Mouse (Mus musculus): Measurements from ENCODE around the gene Camsap2.

The Camsap2 gene

GRCm38 (mm10) chr1:136344281-136344680 lies 1.6 kb downstream of the Camsap2 start:
- in situ Hi-C loops (cut with MboI, MseI): no loop called here

- in situ Hi-C loops (cut with MboI, MseI): no loop called here
Measured at GRCm38 (mm10) chr1:136343727-136344126, 2.2 kb downstream of the Camsap2 start.

- in situ Hi-C loops (cut with MboI, MseI): no loop called here
Measured at GRCm38 (mm10) chr1:136340541-136340940, 5.4 kb downstream of the Camsap2 start.

GRCm38 (mm10) chr1:136334743-136335142 lies 11.2 kb downstream of the Camsap2 start:
- in situ Hi-C loops (cut with MboI, MseI): no loop called here

GRCm38 (mm10) chr1:136333512-136333911 lies 12.4 kb downstream of the Camsap2 start:
- in situ Hi-C loops (cut with MboI, MseI): no loop called here

- in situ Hi-C loops (cut with MboI, MseI): no loop called here
Measured at GRCm38 (mm10) chr1:136333071-136333470, 12.8 kb downstream of the Camsap2 start.

GRCm38 (mm10) chr1:136331836-136332235 lies 14.1 kb downstream of the Camsap2 start:
- in situ Hi-C loops (cut with MboI, MseI): no loop called here

- in situ Hi-C loops (cut with MboI, MseI): no loop called here
Measured at GRCm38 (mm10) chr1:136329426-136329825, 16.5 kb downstream of the Camsap2 start.

- in situ Hi-C loops (cut with MboI, MseI): no loop called here
Measured at GRCm38 (mm10) chr1:136328640-136329039, 17.3 kb downstream of the Camsap2 start.

- in situ Hi-C loops (cut with MboI, MseI): no loop called here
Measured at GRCm38 (mm10) chr1:136327638-136328037, 18.3 kb downstream of the Camsap2 start.

- in situ Hi-C loops (cut with MboI, MseI): no loop called here
Measured at GRCm38 (mm10) chr1:136325933-136326332, 20.0 kb downstream of the Camsap2 start.

- in situ Hi-C loops (cut with MboI, MseI): no loop called here
Measured at GRCm38 (mm10) chr1:136322331-136322730, 23.6 kb downstream of the Camsap2 start.

GRCm38 (mm10) chr1:136316317-136316716 lies 29.6 kb downstream of the Camsap2 start:
- in situ Hi-C loops (cut with MboI, MseI): no loop called here

- in situ Hi-C loops (cut with MboI, MseI): loop anchor here (5.0 kb wide), 1 partner anchor 148 kb away; no protein-coding TSS in a partner anchor
Measured at GRCm38 (mm10) chr1:136309193-136309592, 36.7 kb downstream of the Camsap2 start.

GRCm38 (mm10) chr1:136306424-136306823 lies 39.5 kb downstream of the Camsap2 start:
- in situ Hi-C loops (cut with MboI, MseI): loop anchor here (5.0 kb wide), 1 partner anchor 151 kb away; no protein-coding TSS in a partner anchor

GRCm38 (mm10) chr1:136293961-136294360 lies 51.9 kb downstream of the Camsap2 start:
- in situ Hi-C loops (cut with MboI, MseI): no loop called here

GRCm38 (mm10) chr1:136289803-136290202 lies 56.1 kb downstream of the Camsap2 start:
- in situ Hi-C loops (cut with MboI, MseI): no loop called here

GRCm38 (mm10) chr1:136277366-136277765 lies 68.5 kb downstream of the Camsap2 start:
- in situ Hi-C loops (cut with MboI, MseI): no loop called here

- in situ Hi-C loops (cut with MboI, MseI): loop anchor here (10.0 kb wide), 1 partner anchor 1667 kb away; no protein-coding TSS in a partner anchor
Measured at GRCm38 (mm10) chr1:136268224-136268623, 77.7 kb downstream of the Camsap2 start.

GRCm38 (mm10) chr1:136266127-136266526 lies 79.8 kb downstream of the Camsap2 start:
- in situ Hi-C loops (cut with MboI, MseI): loop anchor here (10.0 kb wide), 1 partner anchor 1669 kb away; no protein-coding TSS in a partner anchor

GRCm38 (mm10) chr1:136263355-136263754 lies 82.5 kb downstream of the Camsap2 start:
- in situ Hi-C loops (cut with MboI, MseI): loop anchor here (10.0 kb wide), 1 partner anchor 1671 kb away; no protein-coding TSS in a partner anchor

GRCm38 (mm10) chr1:136260635-136261238 lies 85.2 kb downstream of the Camsap2 start, which contains the start of gene Gpr25:
Gene Gpr25 (minus strand): TSS chr1:136260873.
- in situ Hi-C loops (cut with MboI, MseI): loop anchor here (10.0 kb wide), 1 partner anchor 1674 kb away; no protein-coding TSS in a partner anchor
